Mouse (Mus musculus) embryonic facial prominence, embryonic 13.5 days (tissue): ENCODE measurements around the gene Cadm2. TPM values are rescaled to one million over a fixed set of nuclear protein-coding genes. Genes with fewer than 3 reads are reported as not detected.
A peak's percentile ranks its signal among the peaks of the same experiment; 100 is the strongest.

Experiments
- ATAC-seq: fragments of 200-750 bp; cut with Nextera tagmentation; 2 replicates; pipeline ENCODE4 v1.8.0; 2017; ENCODE audit warnings: low read depth; ENCODE audit not compliant: insufficient number of reproducible peaks, insufficient read depth, low FRiP score, low TSS enrichment
- H3K27ac ChIP-seq: fragments of 300-500 bp; sonication (generic); 2 replicates; pipeline ENCODE4 v1.5.1; 2015; ENCODE audit warnings: moderate library complexity, mild to moderate bottlenecking, inconsistent platforms
- H3K27me3 ChIP-seq: fragments of 300-500 bp; sonication (generic); 2 replicates; pipeline ENCODE4 v1.6.1; 2015; ENCODE audit warnings: mild to moderate bottlenecking, inconsistent platforms
- H3K36me3 ChIP-seq: fragments of 300-500 bp; sonication (generic); 2 replicates; pipeline ENCODE4 v1.6.1; 2015; ENCODE audit warnings: mild to moderate bottlenecking, inconsistent platforms
- H3K4me1 ChIP-seq: fragments of 300-500 bp; sonication (generic); 2 replicates; pipeline ENCODE4 v1.6.1; 2015; ENCODE audit warnings: inconsistent platforms
- H3K4me2 ChIP-seq: fragments of 300-500 bp; sonication (generic); 2 replicates; pipeline ENCODE4 v1.6.1; 2015; ENCODE audit warnings: moderate library complexity, mild to moderate bottlenecking, inconsistent platforms
- H3K4me3 ChIP-seq: fragments of 300-500 bp; sonication (generic); 2 replicates; pipeline ENCODE4 v1.5.1; 2015; ENCODE audit warnings: mild to moderate bottlenecking, inconsistent platforms
- H3K9ac ChIP-seq: fragments of 300-500 bp; sonication (generic); 2 replicates; pipeline ENCODE4 v1.6.1; 2015; ENCODE audit warnings: mild to moderate bottlenecking, inconsistent platforms
- H3K9me3 ChIP-seq: fragments of 300-500 bp; sonication (generic); 2 replicates; pipeline ENCODE4 v1.6.1; 2016; ENCODE audit warnings: inconsistent platforms
- WGBS: fragments of 180-500 bp; shearing (Covaris S2); methylation state at CpG from one replicate; pipeline ENCODE4 v1.1.7; 2015; ENCODE audit warnings: mixed read lengths; 5-methylcytosine and 5-hydroxymethylcytosine counted together
- polyA plus RNA-seq: library from polyadenylated mRNA; unstranded; fragments of >200 nt; fragmentation: Nextera tagmentation; extraction: Ambion mirVana; gene quantifications from 2 replicates; pipeline ENCODE4 v1.2.1, GENCODE M21; 2015

The Cadm2 gene
- polyA plus RNA-seq, 1 experiment from 2014 or later = 3.8 TPM

- H3K36me3 ChIP-seq = no peaks in the 10 kb centered on the region
- H3K4me2 ChIP-seq = no peak overlapping the region
- H3K27ac ChIP-seq = no peak overlapping the region
- ATAC-seq = no peak
- H3K4me3 ChIP-seq = no peak overlapping the region
- H3K9ac ChIP-seq = no peak overlapping the region
- H3K27me3 ChIP-seq = no peaks in the 10 kb centered on the region
- 89% methylated on average over 1 of the region's 1 CpGs for WGBS
- H3K4me1 ChIP-seq = no peaks in the 10 kb centered on the region
- no peaks in the 10 kb centered on the region for H3K9me3 ChIP-seq
Observed at GRCm38 (mm10) chr16:66651013-66651362, 969.7 kb downstream of the Cadm2 start.

GRCm38 (mm10) chr16:66650348-66651012 is 970.2 kb downstream of the Cadm2 start:
- ATAC-seq = no peak
- whole genome bisulfite sequencing = 88% methylated on average over 11 of the region's 11 CpGs
- no peaks in the 10 kb centered on the region for H3K27me3 ChIP-seq
- no peak overlapping the region for H3K27ac ChIP-seq
- no peaks in the 10 kb centered on the region for H3K9me3 ChIP-seq
- H3K36me3 ChIP-seq = no peaks in the 10 kb centered on the region
- no peaks in the 10 kb centered on the region for H3K4me1 ChIP-seq
- H3K9ac ChIP-seq = no peak overlapping the region
- no peak overlapping the region for H3K4me2 ChIP-seq
- H3K4me3 ChIP-seq = no peak overlapping the region

- WGBS = 40% methylated on average over 4 of the region's 4 CpGs
- 0 out of 2 replicates have a peak, but pooled peaks have one; percentile 32 for ATAC-seq
- no peak overlapping the region for H3K4me3 ChIP-seq
- H3K27me3 ChIP-seq = no peaks in the 10 kb centered on the region
- H3K9me3 ChIP-seq = no peaks in the 10 kb centered on the region
- H3K9ac ChIP-seq = no peak overlapping the region
- peak overlapping the region; percentile 51; the same call in 1 of the 2 replicates for H3K27ac ChIP-seq
- no peaks in the 10 kb centered on the region for H3K36me3 ChIP-seq
- no peak overlapping the region for H3K4me2 ChIP-seq
- H3K4me1 ChIP-seq = no peaks in the 10 kb centered on the region
Observed at GRCm38 (mm10) chr16:66647798-66648197, 972.9 kb downstream of the Cadm2 start.

GRCm38 (mm10) chr16:66643606-66644005 is 977.1 kb downstream of the Cadm2 start:
- Histone ChIP-seq H3K4me2 (no peak overlapping the region), H3K9me3 (no peaks in the 10 kb centered on the region), H3K4me3 (no peak overlapping the region), H3K36me3 (no peaks in the 10 kb centered on the region), H3K27ac (no peak overlapping the region), H3K4me1 (no peaks in the 10 kb centered on the region), H3K9ac (no peak overlapping the region), H3K27me3 (no peaks in the 10 kb centered on the region)
- WGBS = 40% methylated on average over 4 of the region's 4 CpGs
- no peak for ATAC-seq

- Histone ChIP-seq H3K27me3 (no peaks in the 10 kb centered on the region), H3K36me3 (no peaks in the 10 kb centered on the region), H3K4me1 (no peaks in the 10 kb centered on the region), H3K4me2 (no peak overlapping the region), H3K4me3 (no peak overlapping the region), H3K27ac (no peak overlapping the region), H3K9ac (no peak overlapping the region), H3K9me3 (no peaks in the 10 kb centered on the region)
- no peak for ATAC-seq
Observed at GRCm38 (mm10) chr16:66627527-66627926, 993.2 kb downstream of the Cadm2 start.

- no peak for ATAC-seq
- H3K4me3 ChIP-seq = no peak overlapping the region
- no peaks in the 10 kb centered on the region for H3K9me3 ChIP-seq
Observed at GRCm38 (mm10) chr16:66622423-66622822, 998.3 kb downstream of the Cadm2 start.

GRCm38 (mm10) chr16:66612624-66613023 is 1008.1 kb downstream of the Cadm2 start:
- Histone ChIP-seq H3K4me3 (no peak overlapping the region), H3K27ac (no peak overlapping the region), H3K27me3 (no peaks in the 10 kb centered on the region), H3K9me3 (no peaks in the 10 kb centered on the region), H3K4me2 (no peak overlapping the region), H3K4me1 (no peaks in the 10 kb centered on the region), H3K36me3 (no peaks in the 10 kb centered on the region), H3K9ac (no peak overlapping the region)
- whole genome bisulfite sequencing = 73% methylated on average over 5 of the region's 5 CpGs
- ATAC-seq = no peak

More at GRCm38 (mm10) chr16:66622423-66622822, 998.3 kb downstream of the Cadm2 start:
- no peaks in the 10 kb centered on the region for H3K27me3 ChIP-seq
- H3K4me2 ChIP-seq = no peak overlapping the region
- H3K36me3 ChIP-seq = no peaks in the 10 kb centered on the region
- H3K4me1 ChIP-seq = no peaks in the 10 kb centered on the region
- 40% methylated on average over 1 of the region's 1 CpGs for WGBS
- no peak overlapping the region for H3K27ac ChIP-seq
- no peak overlapping the region for H3K9ac ChIP-seq
